Mouse (Mus musculus): ENCODE measurements around the gene Olfr625-ps1.
"Not testable (repeated sequence)": the region's sequence is repeated elsewhere in the genome, so short reads cannot be mapped to it uniquely, and the experiment has no call there.

Gene Olfr625-ps1

DNA sequence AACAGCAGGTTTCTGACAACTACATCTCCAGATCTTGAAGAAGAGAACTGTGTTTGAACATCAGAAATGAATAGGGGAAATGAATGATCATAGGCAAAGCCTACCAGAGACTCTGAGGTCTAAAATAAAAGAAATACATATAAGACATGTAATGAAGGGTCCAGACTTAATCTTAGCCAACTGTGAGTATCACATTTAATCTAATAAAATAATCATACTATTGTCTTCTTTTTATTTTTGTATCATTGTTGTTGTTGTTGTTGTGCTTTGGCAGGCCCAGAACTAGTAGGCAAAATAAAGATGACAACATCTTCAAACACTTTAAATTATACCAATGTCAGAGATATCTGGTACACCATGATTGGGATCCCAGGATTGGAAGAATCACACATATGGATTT is at the start of gene Olfr625-ps1:
Gene Olfr625-ps1, plus strand, starts transcription at position 301 of the 400 bp plus-strand sequence.
- in situ Hi-C loops (cut with MboI, MseI) = no loop called here

DNA sequence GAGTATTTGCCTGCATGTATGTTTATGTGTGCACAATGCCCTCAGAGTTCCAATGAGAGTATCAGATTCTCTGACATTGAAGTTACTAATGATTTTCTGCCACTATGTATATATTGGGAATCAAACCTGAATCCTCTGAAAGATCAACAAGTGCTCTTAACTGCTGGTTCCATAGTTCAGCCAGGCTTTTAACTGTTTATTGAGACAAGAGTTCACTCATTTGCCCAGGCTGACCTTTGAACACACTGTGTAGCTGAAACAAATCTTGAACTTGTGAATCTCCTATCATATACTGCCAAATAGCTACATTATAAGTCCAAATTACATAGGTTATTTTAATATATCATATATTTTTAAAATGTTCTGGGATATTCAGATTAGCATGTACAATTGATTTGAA is 45.7 kb upstream of the Olfr625-ps1 start:
- in situ Hi-C loops (cut with MboI, MseI) = no loop called here

DNA sequence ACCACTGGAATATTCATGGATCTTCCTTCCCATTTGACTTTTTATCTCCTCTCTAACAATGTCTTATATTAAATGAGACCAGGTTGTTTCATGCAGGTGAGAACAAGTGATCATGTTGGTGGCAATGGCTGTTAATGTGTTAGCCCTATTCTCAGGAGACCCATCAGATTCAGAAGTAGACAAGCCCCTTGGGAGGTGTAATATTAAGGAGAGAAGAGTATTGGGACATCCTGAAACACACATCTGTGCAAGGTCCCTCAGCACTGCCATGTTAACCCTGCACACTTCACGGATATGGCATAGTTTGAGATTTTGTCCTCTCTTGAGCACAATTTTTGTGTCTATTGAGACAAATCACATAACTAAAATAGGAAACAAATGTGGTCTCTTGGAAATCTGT is 39.9 kb upstream of the Olfr625-ps1 start, which contains the start of gene Olfr622:
Gene Olfr622, minus strand, starts transcription at position 101 of the 400 bp plus-strand sequence.
- in situ Hi-C loops (cut with MboI, MseI) = no loop called here

DNA sequence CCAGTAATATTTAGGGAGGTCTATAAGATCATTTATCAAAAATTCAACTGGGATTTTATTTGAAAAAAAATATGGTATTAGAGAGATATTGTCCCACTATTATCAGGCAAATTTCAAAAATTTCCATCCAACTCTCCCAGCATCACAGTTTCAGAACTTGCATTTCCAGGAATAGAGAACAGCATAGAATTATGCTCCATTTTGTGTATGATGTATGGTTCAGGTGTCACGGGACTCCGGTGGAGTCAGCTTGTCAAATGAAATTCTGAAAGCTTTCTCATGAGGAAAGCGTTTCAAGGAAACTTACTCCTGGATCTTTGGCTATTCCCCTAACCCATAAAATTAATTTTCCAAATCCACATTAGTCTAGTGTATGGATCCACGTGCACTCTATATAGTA is 38.5 kb upstream of the Olfr625-ps1 start:
- in situ Hi-C loops (cut with MboI, MseI) = no loop called here

DNA sequence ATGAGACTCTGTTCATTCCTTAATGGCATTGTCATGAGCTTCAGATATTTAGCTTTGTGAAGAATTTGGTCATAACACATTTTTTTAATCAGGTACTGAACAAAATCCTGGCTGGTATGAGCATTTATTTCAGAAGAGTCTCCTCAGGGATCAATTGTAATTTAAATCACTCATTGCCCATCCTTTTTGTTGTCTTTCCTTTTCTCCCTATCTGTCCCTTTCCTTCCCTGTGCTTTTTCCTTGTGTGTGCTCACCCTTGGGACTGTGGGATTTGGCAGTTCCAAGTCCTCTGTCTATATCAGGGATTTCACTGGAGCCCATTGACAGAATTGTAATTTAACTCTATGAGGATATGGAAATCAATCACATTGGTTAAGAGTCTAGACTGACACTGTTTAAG is 18.9 kb upstream of the Olfr625-ps1 start, which contains the start of gene Olfr623:
Gene Olfr623, minus strand, starts transcription at position 101 of the 400 bp plus-strand sequence.
- in situ Hi-C loops (cut with MboI, MseI) = no loop called here

DNA sequence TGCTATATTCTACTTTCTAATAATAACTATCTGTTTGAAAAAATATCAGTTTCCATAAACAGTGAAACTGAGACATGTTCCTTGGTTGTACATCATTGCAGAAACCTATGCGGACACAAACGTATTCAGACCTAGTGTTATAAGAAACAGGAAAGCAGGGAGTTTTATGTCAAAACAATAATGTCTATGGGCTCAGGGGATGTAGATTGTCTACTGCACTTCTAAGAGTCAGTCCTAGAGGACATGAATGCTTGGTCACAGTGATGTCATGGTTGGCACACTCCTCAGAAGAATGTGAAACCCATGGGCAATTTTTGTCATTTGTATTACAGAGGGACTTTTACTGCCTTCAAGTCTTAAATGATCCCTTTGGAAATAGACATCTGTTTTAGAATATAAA is 11.4 kb upstream of the Olfr625-ps1 start, which contains the start of gene Olfr624:
Gene Olfr624, minus strand, starts transcription at position 101 of the 400 bp plus-strand sequence.
- in situ Hi-C loops (cut with MboI, MseI) = no loop called here

DNA sequence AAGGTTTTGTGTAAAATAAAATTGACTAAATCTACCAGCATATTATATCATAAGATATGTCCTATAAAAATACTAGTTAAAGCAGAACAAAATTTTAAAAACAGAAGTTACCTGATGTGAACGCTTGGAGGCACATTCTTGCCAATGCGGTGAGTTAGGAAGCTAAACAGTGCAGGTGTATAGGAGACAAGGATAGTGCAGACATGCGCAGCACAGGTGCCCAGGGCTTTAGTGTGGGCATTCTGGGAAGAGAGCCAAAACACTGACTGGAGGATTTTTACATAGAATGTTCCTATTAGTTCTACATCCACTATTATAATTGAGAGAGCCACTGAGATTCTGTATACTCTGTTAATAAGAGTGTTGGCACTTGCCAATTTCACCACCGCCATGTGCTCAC is 16.9 kb downstream of the Olfr625-ps1 start:
- in situ Hi-C loops (cut with MboI, MseI) = no loop called here

DNA sequence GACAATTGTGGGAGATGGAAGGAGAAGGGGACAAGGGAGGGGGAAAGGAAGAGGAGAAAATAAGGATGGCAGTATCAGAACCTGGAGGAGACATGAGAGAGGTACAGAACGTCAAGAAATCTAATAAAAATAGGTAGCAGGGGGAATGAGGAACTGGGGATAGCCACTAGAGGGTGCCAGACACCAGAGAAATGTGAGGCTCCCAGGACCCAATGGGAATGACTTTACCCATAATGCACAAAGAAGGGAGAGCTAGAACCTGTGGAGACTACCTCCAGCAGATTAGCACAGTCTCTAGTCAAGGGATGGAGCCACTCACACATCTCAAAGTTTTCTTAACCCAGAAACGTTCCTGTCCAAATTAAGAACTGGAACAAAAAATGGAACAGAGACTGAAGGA is 29.5 kb downstream of the Olfr625-ps1 start:
- in situ Hi-C loops (cut with MboI, MseI) = no loop called here

DNA sequence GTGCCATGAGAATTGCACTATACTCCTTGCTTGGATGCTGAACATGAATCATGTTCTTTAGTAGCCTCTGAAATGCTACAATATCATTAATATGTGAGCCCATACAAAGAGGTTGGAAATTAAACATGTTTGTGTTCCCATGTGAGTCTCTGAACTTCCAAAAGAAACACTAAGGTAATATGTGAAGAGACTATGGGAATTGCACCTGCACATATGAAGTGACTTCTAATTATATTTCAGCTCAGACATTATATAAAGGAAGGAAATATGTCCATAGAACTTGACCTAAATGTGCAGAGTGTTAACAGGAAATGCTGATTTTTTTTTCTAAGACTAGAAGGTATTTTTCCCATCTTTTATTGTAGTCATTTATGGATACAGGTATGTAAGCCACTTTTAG is 31.9 kb downstream of the Olfr625-ps1 start, which contains the start of gene Olfr243:
Gene Olfr243, plus strand, starts transcription at position 301 of the 400 bp plus-strand sequence.
- in situ Hi-C loops (cut with MboI, MseI) = no loop called here

DNA sequence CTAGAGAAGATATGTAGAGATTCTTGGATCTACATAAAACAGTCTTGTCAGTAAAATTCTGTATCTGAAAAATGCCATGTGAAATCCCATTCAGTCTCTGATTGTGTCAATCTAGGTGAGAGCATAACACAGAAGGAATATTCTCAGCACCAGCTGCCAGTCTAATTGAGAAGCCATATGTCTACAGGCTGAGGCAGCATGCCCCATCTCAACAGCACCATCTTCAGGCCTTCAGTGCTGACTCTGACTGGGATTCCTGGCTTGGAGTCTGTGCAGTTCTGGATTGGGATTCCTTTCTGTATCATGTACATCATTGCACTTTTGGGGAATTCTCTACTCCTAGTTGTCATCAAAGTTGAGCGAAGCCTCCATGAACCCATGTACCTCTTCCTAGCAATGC is 33.9 kb downstream of the Olfr625-ps1 start:
- in situ Hi-C loops (cut with MboI, MseI) = not testable (repeated sequence)

DNA sequence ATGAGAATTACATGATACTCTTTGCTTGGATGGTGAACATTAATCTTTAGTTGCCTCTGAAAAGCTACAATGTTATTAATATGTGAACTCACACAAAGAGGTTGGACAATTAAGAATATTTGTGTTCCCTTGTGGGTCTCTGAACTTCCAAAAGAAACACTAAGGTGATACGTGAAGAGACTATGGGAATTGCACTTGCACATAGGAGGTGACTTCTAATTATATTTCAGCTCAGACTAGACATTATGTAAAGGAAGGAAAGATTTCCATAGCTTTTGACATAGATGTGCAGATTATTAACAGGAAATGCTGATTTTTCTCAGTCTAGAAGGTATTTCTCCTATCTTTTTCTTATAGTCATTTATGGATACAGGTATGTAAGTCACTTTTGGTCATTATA is 47.6 kb downstream of the Olfr625-ps1 start, which contains the start of gene Olfr628:
Gene Olfr628, plus strand, starts transcription at position 301 of the 400 bp plus-strand sequence.
- in situ Hi-C loops (cut with MboI, MseI) = no loop called here
